Mouse (Mus musculus) heart, embryonic 16.5 days (tissue): ENCODE measurements around the gene Gm20388. TPM values are rescaled to one million over a fixed set of nuclear protein-coding genes. Genes with fewer than 3 reads are reported as not detected.
"Not testable (repeated sequence)": the region's sequence is repeated elsewhere in the genome, so short reads cannot be mapped to it uniquely, and the experiment has no call there.

ENCODE experiments used
- ATAC-seq: fragments of 200-750 bp; cut with Nextera tagmentation; replicated peaks from 2 replicates; pipeline ENCODE4 v1.8.0; 2017; ENCODE audit warnings: moderate number of reproducible peaks; ENCODE audit not compliant: insufficient read depth, low FRiP score; ENCODE audit errors: extremely low read depth
- H3K27ac ChIP-seq: fragments of 300-500 bp; sonication (generic); 2 replicates; pipeline ENCODE4 v1.5.1; 2014; ENCODE audit warnings: mild to moderate bottlenecking, low read length, control low read depth, moderate library complexity
- H3K27me3 ChIP-seq: fragments of 300-500 bp; sonication (generic); 2 replicates; pipeline ENCODE4 v1.6.1; 2014; ENCODE audit warnings: low read length, mixed read lengths; ENCODE audit not compliant: control insufficient read depth, insufficient read depth
- H3K36me3 ChIP-seq: fragments of 300-500 bp; sonication (generic); 2 replicates; pipeline ENCODE4 v1.6.1; 2014; ENCODE audit not compliant: control insufficient read depth, insufficient read depth
- H3K4me1 ChIP-seq: fragments of 300-500 bp; sonication (generic); 2 replicates; pipeline ENCODE4 v1.6.1; 2014; ENCODE audit warnings: low read length, mixed read lengths; ENCODE audit not compliant: control insufficient read depth, insufficient read depth
- H3K4me2 ChIP-seq: fragments of 300-500 bp; sonication (generic); 2 replicates; pipeline ENCODE4 v1.6.1; 2014; ENCODE audit warnings: low read depth, mild to moderate bottlenecking, control low read depth, low read length
- H3K4me3 ChIP-seq: fragments of 300-500 bp; sonication (generic); 2 replicates; pipeline ENCODE4 v1.5.1; 2014; ENCODE audit warnings: mild to moderate bottlenecking, control low read depth, low read length
- H3K9ac ChIP-seq: fragments of 300-500 bp; sonication (generic); 2 replicates; pipeline ENCODE4 v1.6.1; 2014; ENCODE audit warnings: low read length, control low read depth
- H3K9me3 ChIP-seq: fragments of 300-500 bp; sonication (generic); replicated peaks from 2 replicates; pipeline ENCODE4 v1.6.1; 2016; ENCODE audit warnings: low read length; ENCODE audit not compliant: control insufficient read depth
- WGBS: fragments of 180-500 bp; shearing (Covaris S2); extraction: QIAGEN DNeasy Blood & Tissue Kit; methylation state at CpG from one replicate; pipeline ENCODE4 v1.1.7; 2014; 5-methylcytosine and 5-hydroxymethylcytosine counted together
- polyA plus RNA-seq: library from polyadenylated mRNA; unstranded; fragments of >200 nt; fragmentation: Nextera tagmentation; extraction: Ambion mirVana; gene quantifications from 2 replicates; pipeline ENCODE4 v1.2.1, GENCODE M21; 2015

The Gm20388 gene
- polyA plus RNA-seq, 1 experiment from 2014 or later, result 4.5 TPM

DNA sequence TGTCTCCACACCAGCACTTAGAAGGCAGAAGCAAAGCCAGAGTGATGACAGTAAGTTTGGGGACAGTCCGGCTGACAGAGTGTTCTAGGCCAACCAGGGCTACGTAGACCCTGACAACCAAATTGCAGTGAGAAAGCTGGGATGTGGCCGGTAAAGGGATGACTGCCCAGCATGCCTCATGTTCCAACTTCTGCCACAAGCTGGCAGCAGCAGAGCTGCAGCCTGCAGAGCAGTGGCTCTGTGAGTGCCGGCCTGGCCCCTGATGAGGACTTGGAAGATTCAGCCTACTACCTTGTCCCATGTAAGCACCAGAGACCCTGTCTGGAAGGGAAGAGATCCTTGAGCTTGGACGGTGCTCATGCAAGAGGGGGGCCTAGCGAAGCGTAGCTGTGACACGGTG is 765.1 kb downstream of the Gm20388 start:
- peaks cover 16% of the 10 kb centered on the region for H3K4me1 ChIP-seq
- no peak overlapping the region for H3K4me3 ChIP-seq

DNA sequence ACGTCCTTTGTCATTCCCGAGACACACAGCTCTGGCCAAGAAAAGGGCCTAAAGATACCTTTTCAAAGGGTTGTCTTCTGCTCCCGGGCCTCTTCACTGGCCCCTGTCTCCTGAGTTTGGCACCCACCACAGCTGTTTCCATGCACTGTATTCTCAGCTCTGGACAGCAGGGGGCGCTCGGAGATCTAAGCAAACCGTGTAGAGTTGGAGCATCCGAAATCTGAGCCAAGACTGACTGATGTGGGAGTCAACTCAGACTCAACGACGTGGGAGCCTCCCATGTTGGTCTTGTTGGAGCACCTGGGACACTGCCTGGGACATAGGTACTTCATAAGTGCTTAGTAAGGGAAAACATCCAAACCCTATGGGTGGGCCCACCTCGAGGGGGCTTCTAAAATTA is 767.8 kb downstream of the Gm20388 start:
- Histone ChIP-seq H3K27ac (no peak overlapping the region), H3K27me3 (peaks cover 6% of the 10 kb centered on the region; the same call in 1 of the 2 replicates), H3K9me3 (no peaks in the 10 kb centered on the region), H3K4me3 (no peak overlapping the region), H3K9ac (no peak overlapping the region), H3K36me3 (peaks cover 8% of the 10 kb centered on the region), H3K4me1 (peaks cover 2% of the 10 kb centered on the region; the same call in 1 of the 2 replicates), H3K4me2 (no peak overlapping the region)
- ATAC-seq, result peak; percentile 43; the same call in 1 of the 2 replicates
- WGBS, result 8% methylated on average over 10 of the region's 10 CpGs

More for the DNA sequence above, 765.1 kb downstream of the Gm20388 start:
- no peak overlapping the region for H3K4me2 ChIP-seq
- 73% methylated on average over 8 of the region's 8 CpGs for WGBS
- no peak overlapping the region for H3K27ac ChIP-seq
- H3K9me3 ChIP-seq, result no peaks in the 10 kb centered on the region
- peaks cover 6% of the 10 kb centered on the region; the same call in 1 of the 2 replicates for H3K27me3 ChIP-seq
- ATAC-seq, result no peak
- H3K9ac ChIP-seq, result no peak overlapping the region
- H3K36me3 ChIP-seq, result peaks cover 36% of the 10 kb centered on the region

DNA sequence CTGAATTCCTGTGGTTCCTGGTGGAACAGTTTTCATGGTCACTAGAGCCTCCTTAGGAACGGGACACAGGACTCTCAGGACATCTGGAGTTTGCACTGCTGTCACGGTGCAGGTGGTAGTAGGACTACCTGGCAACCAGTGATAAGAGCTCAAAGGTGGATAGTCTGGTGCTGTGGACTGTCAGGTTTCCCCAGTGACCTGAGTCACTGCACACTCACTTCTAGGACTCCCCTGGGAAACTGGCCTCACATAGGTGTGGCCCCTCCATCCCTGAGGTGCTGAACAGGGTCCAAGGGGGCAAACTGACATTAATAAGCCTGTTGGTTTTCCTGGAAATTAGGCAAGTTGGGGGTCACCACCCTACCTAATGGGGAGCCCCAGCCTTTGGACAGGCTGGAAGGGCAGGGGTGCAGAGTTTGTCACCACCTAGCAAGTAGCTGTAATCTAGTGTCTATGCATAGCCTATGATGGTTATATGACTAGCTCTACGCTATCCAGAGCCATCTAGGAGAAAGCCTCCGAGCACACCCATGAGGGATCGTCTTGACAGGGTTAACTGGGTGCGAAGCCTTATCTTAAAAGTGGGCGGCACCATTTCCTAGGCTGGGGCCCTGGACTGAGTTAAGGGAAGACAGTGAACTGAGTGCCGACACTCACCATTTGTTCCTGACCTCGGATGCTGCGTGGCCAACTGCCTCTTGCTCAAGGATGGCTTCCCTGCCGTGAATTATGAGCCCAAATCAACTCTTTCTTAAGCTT is 769.2 kb downstream of the Gm20388 start:
- Histone ChIP-seq H3K4me1 (peaks cover 2% of the 10 kb centered on the region; the same call in 1 of the 2 replicates), H3K36me3 (no peaks in the 10 kb centered on the region), H3K4me3 (no peak overlapping the region), H3K27me3 (peaks cover 6% of the 10 kb centered on the region; the same call in 1 of the 2 replicates), H3K4me2 (no peak overlapping the region), H3K27ac (no peak overlapping the region), H3K9me3 (no peaks in the 10 kb centered on the region), H3K9ac (no peak overlapping the region)
- no peak for ATAC-seq
- WGBS, result 23% methylated on average over 11 of the region's 11 CpGs

DNA sequence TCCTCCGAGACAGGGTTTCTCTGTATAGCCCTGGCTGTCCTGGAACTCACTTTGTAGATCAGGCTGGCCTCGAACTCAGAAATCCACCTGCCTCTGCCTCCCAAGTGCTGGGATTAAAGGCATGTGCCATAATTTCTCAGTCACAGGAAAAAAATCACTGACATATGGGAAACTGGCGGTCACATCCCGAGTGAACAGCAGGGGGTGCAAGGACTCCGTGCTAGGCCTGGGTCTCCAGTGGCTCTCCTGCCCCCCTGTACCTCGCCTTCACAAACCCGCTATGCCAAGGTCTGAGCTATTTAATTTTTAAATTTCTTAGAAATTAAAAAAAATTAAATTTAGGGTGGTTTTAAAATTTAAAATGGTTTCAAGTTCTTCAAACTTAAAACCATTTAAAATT is 769.8 kb downstream of the Gm20388 start:
- WGBS, result 42% methylated on average over 6 of the region's 7 CpGs
- not testable (repeated sequence) for H3K9ac ChIP-seq

DNA sequence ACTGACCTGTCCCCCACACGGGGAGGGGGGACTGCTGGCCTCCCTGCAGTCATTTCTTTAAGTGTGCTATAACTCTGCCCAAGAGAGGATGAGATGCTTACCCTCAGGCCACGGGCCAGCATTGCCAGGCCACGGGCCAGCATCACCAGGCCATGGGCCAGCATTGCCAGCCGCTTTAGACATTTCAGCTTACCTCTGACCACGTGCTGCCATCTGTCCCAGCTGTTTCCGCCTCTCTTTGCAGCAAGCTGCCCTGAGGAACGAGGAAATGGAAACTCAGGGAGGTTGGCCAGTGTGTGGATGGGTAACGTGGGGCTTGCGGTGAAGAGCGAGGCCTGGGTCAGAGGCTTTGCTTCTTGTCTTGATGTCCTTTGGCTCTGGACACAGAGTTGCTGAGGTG is 770.5 kb downstream of the Gm20388 start:
- Histone ChIP-seq H3K4me2 (no peak overlapping the region), H3K4me3 (no peak overlapping the region), H3K9ac (no peak overlapping the region), H3K36me3 (no peaks in the 10 kb centered on the region), H3K27ac (no peak overlapping the region), H3K27me3 (peaks cover 6% of the 10 kb centered on the region; the same call in 1 of the 2 replicates), H3K9me3 (no peaks in the 10 kb centered on the region), H3K4me1 (peaks cover 2% of the 10 kb centered on the region; the same call in 1 of the 2 replicates)
- 69% methylated on average over 10 of the region's 10 CpGs for WGBS
- ATAC-seq, result no peak

More for the DNA sequence above, 769.8 kb downstream of the Gm20388 start:
- H3K36me3 ChIP-seq, H3K4me1 ChIP-seq, H3K4me2 ChIP-seq, H3K4me3 ChIP-seq, ATAC-seq, H3K27me3 ChIP-seq, H3K9me3 ChIP-seq, H3K27ac ChIP-seq: not testable (repeated sequence)

DNA sequence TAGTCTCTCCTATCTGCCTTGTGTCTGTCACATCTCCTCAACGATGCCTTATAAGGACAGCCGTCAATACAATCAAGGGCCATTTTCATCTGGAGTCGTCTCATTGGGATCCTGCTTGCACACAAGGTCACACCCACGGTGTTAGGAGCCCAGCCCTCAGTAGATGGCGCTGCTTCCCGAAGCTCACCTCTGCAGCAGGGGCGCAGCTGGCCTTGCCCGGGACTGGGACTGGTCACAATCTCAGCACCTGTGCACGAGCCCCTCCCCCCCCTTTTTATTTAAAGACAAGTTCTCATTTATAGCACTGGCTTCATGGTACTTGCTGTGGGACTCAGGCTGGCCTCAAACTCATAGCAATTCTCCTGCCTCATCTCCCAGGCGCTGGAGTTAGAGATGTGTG is 773.0 kb downstream of the Gm20388 start:
- no peaks in the 10 kb centered on the region for H3K36me3 ChIP-seq
- WGBS, result 14% methylated on average over 10 of the region's 10 CpGs
- no peak overlapping the region for H3K9ac ChIP-seq
- no peak overlapping the region for H3K4me2 ChIP-seq
- no peaks in the 10 kb centered on the region for H3K9me3 ChIP-seq
- H3K27me3 ChIP-seq, result peaks cover 13% of the 10 kb centered on the region
- H3K4me3 ChIP-seq, result no peak overlapping the region
- peak; percentile 61; the same call in 1 of the 2 replicates for ATAC-seq
- H3K4me1 ChIP-seq, result peaks cover 2% of the 10 kb centered on the region; the same call in 1 of the 2 replicates
- H3K27ac ChIP-seq, result no peak overlapping the region

DNA sequence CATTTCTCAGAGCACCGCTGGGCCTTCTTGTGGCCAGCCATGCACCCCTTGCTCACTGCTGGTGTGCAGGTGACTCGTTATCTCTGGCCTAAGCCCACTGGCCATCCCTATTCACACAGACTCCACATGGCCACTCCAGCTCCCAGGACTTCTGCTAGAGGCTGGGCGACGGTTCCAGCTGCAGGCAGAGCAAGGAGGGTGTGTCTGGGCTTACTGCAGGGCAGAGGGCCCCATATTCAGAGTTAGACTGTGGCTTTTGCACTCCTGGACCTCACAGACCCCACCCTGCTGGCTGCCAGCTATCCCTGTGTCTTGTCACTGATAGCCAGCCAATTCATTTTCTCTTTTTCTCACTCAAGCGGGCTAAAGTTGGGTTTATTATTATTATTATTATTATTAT is 773.4 kb downstream of the Gm20388 start:
- WGBS, result 54% methylated on average over 5 of the region's 5 CpGs
- Histone ChIP-seq H3K4me1 (peaks cover 2% of the 10 kb centered on the region; the same call in 1 of the 2 replicates), H3K27me3 (peaks cover 17% of the 10 kb centered on the region), H3K9me3 (no peaks in the 10 kb centered on the region), H3K36me3 (no peaks in the 10 kb centered on the region), H3K4me2 (no peak overlapping the region), H3K4me3 (no peak overlapping the region), H3K27ac (no peak overlapping the region), H3K9ac (no peak overlapping the region)
- no peak for ATAC-seq

DNA sequence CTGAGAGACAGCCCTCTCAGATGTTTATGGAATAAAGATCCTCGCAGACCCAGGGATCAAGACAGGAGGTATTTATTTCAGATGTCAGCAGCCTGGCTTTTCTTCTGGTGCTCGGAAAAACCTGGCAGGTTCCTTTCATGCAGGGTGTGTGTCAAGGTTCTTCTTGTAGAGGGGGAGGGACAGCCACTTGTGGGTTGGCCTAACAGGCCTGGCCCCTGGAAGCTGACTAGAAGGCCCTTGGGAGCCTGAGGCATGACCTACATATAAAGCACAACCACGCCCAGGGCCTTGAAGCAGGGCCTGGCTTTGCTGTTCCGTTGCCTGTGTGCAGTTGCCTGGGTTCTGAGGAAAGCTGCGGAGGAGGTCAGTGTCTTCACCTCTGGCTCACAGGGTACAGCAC is 774.5 kb downstream of the Gm20388 start:
- H3K9ac ChIP-seq, result no peak overlapping the region
- no peak overlapping the region for H3K4me3 ChIP-seq
- H3K4me2 ChIP-seq, result no peak overlapping the region
- H3K9me3 ChIP-seq, result no peaks in the 10 kb centered on the region
- no peak overlapping the region for H3K27ac ChIP-seq
- no peaks in the 10 kb centered on the region for H3K36me3 ChIP-seq
- H3K27me3 ChIP-seq, result peaks cover 11% of the 10 kb centered on the region
- ATAC-seq, result no peak
- H3K4me1 ChIP-seq, result peaks cover 1% of the 10 kb centered on the region; the same call in 1 of the 2 replicates
- WGBS, result 60% methylated on average over 5 of the region's 5 CpGs

DNA sequence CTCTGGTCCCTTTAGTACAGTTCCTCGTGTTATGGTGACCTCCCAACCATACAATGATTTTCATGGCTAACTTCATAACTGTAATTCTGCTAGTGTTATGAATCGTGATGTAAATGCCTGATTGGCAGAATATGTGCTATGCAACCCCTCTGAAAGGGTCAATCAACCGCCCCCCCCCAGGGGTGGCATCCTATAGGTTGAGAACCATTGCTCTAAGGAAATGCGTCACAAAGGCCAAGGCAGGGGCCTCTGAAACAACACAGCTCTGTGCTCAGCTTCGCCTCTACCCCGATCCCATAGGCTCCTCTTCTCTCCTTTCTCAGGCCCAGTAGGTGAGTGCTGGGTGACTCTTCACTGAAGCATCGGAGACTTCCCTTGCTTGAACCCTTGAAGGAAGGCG is 775.0 kb downstream of the Gm20388 start:
- no peaks in the 10 kb centered on the region for H3K36me3 ChIP-seq
- H3K4me3 ChIP-seq, result no peak overlapping the region
- ATAC-seq, result no peak
- H3K4me2 ChIP-seq, result no peak overlapping the region
- H3K27ac ChIP-seq, result no peak overlapping the region
- H3K9ac ChIP-seq, result no peak overlapping the region
- H3K4me1 ChIP-seq, result no peaks in the 10 kb centered on the region
- WGBS, result 78% methylated on average over 8 of the region's 8 CpGs
- H3K9me3 ChIP-seq, result no peaks in the 10 kb centered on the region
- peaks cover 11% of the 10 kb centered on the region for H3K27me3 ChIP-seq
